Comparison of ENCODE assay signal across 12 mouse cellular contexts in the genomic region with DNA sequence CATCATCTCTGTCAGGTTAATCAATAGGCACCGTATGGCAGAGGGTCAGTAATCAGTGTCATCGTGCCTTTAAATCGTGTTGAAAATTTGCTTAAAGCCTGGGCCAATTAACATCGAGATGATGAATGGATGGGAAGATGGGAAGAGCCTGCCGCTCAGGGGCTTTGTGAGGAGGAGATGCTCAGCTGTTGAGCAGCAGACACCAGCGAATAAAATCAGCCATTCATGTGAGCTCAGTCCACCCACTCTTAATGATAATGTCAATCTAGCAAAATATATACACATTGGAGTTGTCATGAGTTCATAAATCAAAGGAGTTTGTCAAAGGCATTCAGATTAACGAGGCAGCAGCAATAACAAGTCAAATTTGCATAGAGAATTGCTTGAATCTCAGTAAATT.
DNase-seq lines count a peak whose midpoint lies in the region; ATAC-seq and TF ChIP-seq lines count a peak whose summit lies in the region.
"Had no signal": no experiment of that assay in that cellular context is flagged by ENCODE, and none has a peak within 500 bp of the region (broad histone marks: within the 10 kb centered on the region; RNA-seq: fewer than 3 reads in every experiment).

No protein-coding gene starts in this region.

- DNase-seq in heart, adult 11 months, result peak; percentile 71
- DNase-seq in heart, adult 2 months, result no peak
- DNase-seq in brain, embryonic 14.5 days (ENCODE audit: low read depth), result peak; percentile 81
- DNase-seq in mesoderm, embryonic 11.5 days (ENCODE audit: low read depth, low spot score), result peak; percentile 45
- DNase-seq in MN1 (ENCODE audit: low spot score), result no peak
- DNase-seq in lung, adult 18-20 months, result no peak
- DNase-seq: cerebellum, adult 11 months had no signal

- intact Hi-C loops in heart, adult 2 months (cut with DNase I), result no loop called here

- H3K79me2 ChIP-seq in heart, adult 2 months (replicated peaks; ENCODE audit: control insufficient read depth, insufficient read depth, low read length), result no peaks in the 10 kb centered on the region

- peaks cover 4% of the 10 kb centered on the region for H3K4me1 ChIP-seq in heart, adult 2 months (ENCODE audit: control insufficient read depth, insufficient read depth, low read length)
- peaks cover 32% of the 10 kb centered on the region for H3K4me1 ChIP-seq in hindbrain, embryonic 13.5 days (replicated peaks)

- H3K9ac ChIP-seq in heart, adult 2 months (ENCODE audit: low read depth, low read length), result no peak overlapping the region
- no peak overlapping the region for H3K9ac ChIP-seq in hindbrain, embryonic 13.5 days
- H3K9ac ChIP-seq: heart, embryonic 15.5 days; limb, embryonic 13.5 days had no signal

- no peak overlapping the region for H3K4me3 ChIP-seq in heart, adult 2 months
- no peak overlapping the region for H3K4me3 ChIP-seq in hindbrain, embryonic 13.5 days
- H3K4me3 ChIP-seq: heart, embryonic 15.5 days; limb, embryonic 13.5 days had no signal

- H3K27me3 ChIP-seq in heart, adult 2 months (ENCODE audit: control insufficient read depth, insufficient read depth, low read length), result no peaks in the 10 kb centered on the region
- peaks cover 4% of the 10 kb centered on the region; the same call in 1 of the 2 replicates for H3K27me3 ChIP-seq in hindbrain, embryonic 13.5 days
- H3K27me3 ChIP-seq: heart, embryonic 15.5 days; limb, embryonic 13.5 days had no signal

- WGBS in heart, adult 2 months, result 87% methylated on average over 7 of the region's 7 CpGs
- 24% methylated on average over 7 of the region's 7 CpGs for WGBS in hindbrain, embryonic 13.5 days

- TF ChIP-seq POLR2A in heart, adult 2 months (IDR thresholded peaks at IDR 0.05; ENCODE audit: insufficient read depth, low read depth, low read length), result no peak
- no peak for TF ChIP-seq POLR2A in brain, embryonic 14.5 days (IDR thresholded peaks at IDR 0.05; ENCODE audit: borderline replicate concordance, extremely low read depth, insufficient read depth, insufficient read length, poor library complexity, severe bottlenecking)

- peaks cover 7% of the 10 kb centered on the region for H3K36me3 ChIP-seq in heart, adult 2 months (ENCODE audit: control insufficient read depth, insufficient read depth, low read length)
- no peaks in the 10 kb centered on the region for H3K36me3 ChIP-seq in hindbrain, embryonic 13.5 days
- H3K36me3 ChIP-seq: heart, embryonic 15.5 days; limb, embryonic 13.5 days had no signal

- TF ChIP-seq EP300 in heart, adult 2 months (IDR thresholded peaks at IDR 0.05; ENCODE audit: insufficient read depth, low read depth, low read length), result no peak

- peak overlapping the region; percentile 25 for H3K4me2 ChIP-seq in hindbrain, embryonic 13.5 days
- H3K4me2 ChIP-seq: heart, embryonic 15.5 days; limb, embryonic 13.5 days had no signal

- ATAC-seq in hindbrain, embryonic 13.5 days (ENCODE audit: low FRiP score), result peak; percentile 89
- no peak for ATAC-seq in inflammation-experienced regulatory T-cells, adult 6 months
- ATAC-seq: intestine, embryonic 16.5 days had no signal

- no peak for TF ChIP-seq CTCF in heart, adult 2 months (IDR thresholded peaks at IDR 0.05)
- TF ChIP-seq CTCF in brain, embryonic 14.5 days (IDR thresholded peaks at IDR 0.05; ENCODE audit: borderline replicate concordance, extremely low read depth, insufficient read depth, insufficient read length), result no peak

- no peaks in the 10 kb centered on the region for H3K9me3 ChIP-seq in hindbrain, embryonic 13.5 days
- H3K9me3 ChIP-seq: heart, embryonic 15.5 days; limb, embryonic 13.5 days had no signal

- H3K27ac ChIP-seq in heart, adult 2 months, result no peak overlapping the region
- H3K27ac ChIP-seq in hindbrain, embryonic 13.5 days, result peak overlapping the region; percentile 76
- H3K27ac ChIP-seq: heart, embryonic 15.5 days; limb, embryonic 13.5 days had no signal

Comparison
In these comparisons a context has a peak if more than half of its experiments do, and no peak if none do; other contexts are left out.
1. DNase-seq: peak in heart, adult 11 months (single experiment), brain, embryonic 14.5 days (single experiment) and mesoderm, embryonic 11.5 days (single experiment); none in heart, adult 2 months (0 of 2), MN1 (single experiment) and lung, adult 18-20 months (0 of 2).